Mouse (Mus musculus) thymus, adult 2 months (tissue): ENCODE data around the gene Rasgrp1. TPM values are rescaled to one million over a fixed set of nuclear protein-coding genes. Genes with fewer than 3 reads are reported as not detected.

ENCODE experiments used
- DNase-seq: peaks from one replicate; pipeline ENCODE4 v3.0.0; 2021
- H3K27ac ChIP-seq: fragments of 200-500 bp; 2 replicates; pipeline ENCODE4 v1.5.1; 2012; ENCODE audit warnings: low read length, control low read depth; ENCODE audit not compliant: control insufficient read depth, insufficient read depth
- H3K27me3 ChIP-seq: fragments of 200-500 bp; 2 replicates; pipeline ENCODE4 v1.6.1; 2012; ENCODE audit warnings: mild to moderate bottlenecking, low read length, moderate library complexity, mixed read lengths; ENCODE audit not compliant: control insufficient read depth, insufficient read depth
- H3K36me3 ChIP-seq: fragments of 200-500 bp; 2 replicates; pipeline ENCODE4 v1.6.1; 2012; ENCODE audit warnings: mild to moderate bottlenecking, low read length, moderate library complexity; ENCODE audit not compliant: control insufficient read depth, insufficient read depth
- H3K4me1 ChIP-seq: fragments of 200-500 bp; replicated peaks from 2 replicates; pipeline ENCODE4 v1.6.1; 2012; ENCODE audit warnings: low read length; ENCODE audit not compliant: control insufficient read depth, insufficient read depth
- H3K4me3 ChIP-seq: fragments of 200-500 bp; 2 replicates; pipeline ENCODE4 v1.5.1; 2012; ENCODE audit warnings: mild to moderate bottlenecking, low read length, control low read depth, moderate library complexity; ENCODE audit not compliant: control insufficient read depth, insufficient read depth
- CTCF ChIP-seq: fragments of 200-500 bp; IDR thresholded peaks from 2 replicates; pipeline ENCODE4 v1.5.1; 2012; ENCODE audit warnings: mild to moderate bottlenecking, control low read depth, low read length, moderate library complexity, borderline replicate concordance; ENCODE audit not compliant: control insufficient read depth, poor library complexity, insufficient read depth; ENCODE audit errors: extremely low read depth
- POLR2A ChIP-seq: fragments of 200-500 bp; IDR thresholded peaks from 2 replicates; pipeline ENCODE4 v1.6.1; 2012; ENCODE audit warnings: mild to moderate bottlenecking, low read length, control low read depth, moderate library complexity; ENCODE audit not compliant: control insufficient read depth, poor library complexity, insufficient read depth; ENCODE audit errors: extremely low read depth
- WGBS: fragments of 180-500 bp; shearing (Covaris S2); methylation state at CpG from one replicate; pipeline ENCODE4 v1.1.7; 2018; 5-methylcytosine and 5-hydroxymethylcytosine counted together
- polyA plus RNA-seq: library from polyadenylated mRNA; depleted of rRNA; stranded (reverse); fragments of >200 nt; gene quantifications from 2 replicates; pipeline ENCODE4 v1.2.3, GENCODE M21; 2012

Gene Rasgrp1
- polyA plus RNA-seq, 1 experiment: 131 TPM

DNA sequence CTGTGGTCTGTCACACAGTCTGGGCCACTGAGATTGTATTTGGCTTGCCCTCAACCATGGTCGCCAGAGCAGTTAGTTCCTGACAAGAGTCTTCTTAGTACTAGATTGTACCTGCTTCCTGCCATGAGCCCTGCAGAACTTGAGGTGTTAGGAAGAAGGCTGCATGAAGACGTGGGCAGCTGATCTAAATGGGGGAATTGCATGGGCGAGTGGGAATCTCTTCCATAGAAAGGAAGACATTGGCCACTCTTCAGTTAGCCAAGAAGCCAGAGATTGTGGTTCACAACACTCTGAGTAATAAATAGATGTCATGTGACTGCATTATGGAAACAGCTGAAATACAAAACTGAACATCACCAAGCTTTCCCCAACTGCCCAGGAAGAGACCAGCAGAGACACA lies 23.8 kb downstream of the Rasgrp1 start:
- H3K27ac ChIP-seq: no peak overlapping the region
- H3K4me1 ChIP-seq: peaks cover 8% of the 10 kb centered on the region
- H3K36me3 ChIP-seq: peaks cover 30% of the 10 kb centered on the region
- DNase-seq: no peak
- no peak overlapping the region for H3K4me3 ChIP-seq
- no peak for TF ChIP-seq POLR2A
- TF ChIP-seq CTCF: no peak
- 90% methylated on average over 3 of the region's 3 CpGs for WGBS
- H3K27me3 ChIP-seq: no peaks in the 10 kb centered on the region

DNA sequence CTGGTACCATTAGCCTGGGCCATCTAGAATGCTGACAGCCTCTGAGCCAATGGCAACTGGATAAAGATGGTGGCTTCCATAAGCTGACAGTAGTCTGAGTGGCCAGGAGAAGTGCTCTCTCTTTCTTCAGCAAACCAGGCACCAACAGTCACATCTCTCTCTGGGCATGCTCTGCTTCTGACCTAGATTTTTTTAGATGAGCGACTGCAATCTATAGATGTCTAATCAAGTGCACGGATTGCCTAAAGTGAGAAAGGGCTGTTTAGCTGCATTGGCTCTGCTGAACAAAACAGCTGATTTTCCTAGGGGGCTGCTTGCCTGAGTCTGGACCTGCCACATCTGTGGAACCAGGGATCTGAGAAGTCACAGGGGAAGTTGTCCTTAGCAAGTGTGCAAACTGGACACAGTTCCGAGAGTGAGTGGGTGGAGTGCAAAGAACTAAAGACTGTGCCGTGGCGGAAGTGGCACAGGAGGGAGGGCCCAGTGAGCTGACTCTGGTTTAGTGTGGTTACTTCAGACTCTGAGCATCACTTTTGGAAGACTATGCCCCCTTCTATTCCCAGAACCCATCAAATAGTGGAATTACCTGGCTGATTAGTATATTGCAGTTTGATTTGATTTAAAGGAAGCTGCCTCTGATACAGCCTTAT lies 29.1 kb downstream of the Rasgrp1 start:
- no peak for DNase-seq
- WGBS: 88% methylated on average over 5 of the region's 5 CpGs
- no peaks in the 10 kb centered on the region for H3K27me3 ChIP-seq
- H3K4me3 ChIP-seq: no peak overlapping the region
- peaks cover 15% of the 10 kb centered on the region for H3K4me1 ChIP-seq
- H3K27ac ChIP-seq: no peak overlapping the region
- H3K36me3 ChIP-seq: peaks cover 19% of the 10 kb centered on the region
- TF ChIP-seq CTCF (no peak), POLR2A (no peak)

DNA sequence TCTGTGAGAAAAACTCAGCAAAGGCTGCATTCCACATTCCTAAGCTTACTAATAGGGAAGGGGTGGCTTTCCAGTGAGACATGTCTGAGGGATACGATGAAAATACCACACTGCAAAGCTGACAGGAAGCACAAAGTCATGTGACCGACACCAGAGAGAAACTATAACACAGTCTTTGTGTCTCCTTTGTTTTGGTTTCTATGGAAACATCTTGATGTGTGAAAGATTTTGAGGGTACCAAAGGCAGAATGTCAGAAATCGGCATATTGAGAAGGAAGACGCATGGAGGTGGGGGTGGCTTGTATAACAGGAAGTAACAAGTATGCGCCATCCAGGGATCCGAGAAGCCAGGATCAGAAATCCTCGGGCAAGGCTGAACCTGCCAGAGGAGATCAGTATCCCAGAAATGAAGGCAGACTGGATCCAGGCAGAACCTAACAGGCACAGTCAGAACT lies 30.3 kb downstream of the Rasgrp1 start:
- DNase-seq: peak; percentile 42
- no peak overlapping the region for H3K27ac ChIP-seq
- TF ChIP-seq POLR2A: no peak
- no peak for TF ChIP-seq CTCF

DNA sequence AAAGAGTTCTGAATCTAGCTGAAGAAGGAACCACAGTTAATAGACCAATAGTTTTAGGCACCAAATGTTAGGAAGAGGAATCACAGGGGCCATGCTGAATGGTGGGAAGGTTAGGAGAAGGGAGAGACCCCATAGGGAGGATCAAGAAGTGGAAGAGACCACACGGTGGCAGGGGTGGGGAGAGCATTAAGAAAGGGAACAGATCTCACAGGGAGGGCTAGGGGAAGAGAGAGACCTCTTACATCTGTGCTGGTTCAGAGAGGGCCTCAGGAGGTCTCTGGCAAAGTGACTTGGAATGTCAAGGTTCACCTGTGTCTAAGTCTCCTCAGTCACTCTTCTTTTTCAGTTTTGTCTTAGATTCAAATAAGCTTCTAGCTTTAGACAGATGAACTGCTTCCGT lies 30.8 kb downstream of the Rasgrp1 start:
- H3K27me3 ChIP-seq: no peaks in the 10 kb centered on the region
- TF ChIP-seq POLR2A (no peak), CTCF (no peak)
- DNase-seq: no peak
- peaks cover 28% of the 10 kb centered on the region for H3K36me3 ChIP-seq
- WGBS: 86% methylated on average over 2 of the region's 2 CpGs
- peaks cover 15% of the 10 kb centered on the region for H3K4me1 ChIP-seq
- H3K4me3 ChIP-seq: no peak overlapping the region
- H3K27ac ChIP-seq: no peak overlapping the region

More for the DNA sequence above, 30.3 kb downstream of the Rasgrp1 start:
- Histone ChIP-seq H3K36me3 (peaks cover 26% of the 10 kb centered on the region), H3K4me1 (peaks cover 15% of the 10 kb centered on the region), H3K27me3 (no peaks in the 10 kb centered on the region), H3K4me3 (no peak overlapping the region)
- whole genome bisulfite sequencing: 45% methylated on average over 7 of the region's 7 CpGs

DNA sequence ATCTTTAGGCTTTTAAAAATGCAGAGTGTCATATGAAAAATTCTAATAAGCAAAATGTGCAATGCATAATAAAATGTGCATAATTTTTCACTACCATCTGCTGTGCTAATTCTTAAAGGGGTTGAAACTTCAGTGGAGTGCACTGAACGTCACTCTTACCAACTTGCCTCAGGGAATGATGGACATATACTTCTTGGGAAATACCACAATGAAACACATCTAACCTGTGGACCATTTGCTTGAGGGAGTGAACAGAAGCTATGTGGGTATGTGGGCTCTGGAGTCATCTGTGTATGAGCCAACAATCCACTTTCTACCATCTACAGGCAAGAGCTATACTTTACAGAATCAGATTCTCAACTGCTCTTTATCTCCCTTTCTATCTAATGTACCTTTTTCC lies 31.5 kb downstream of the Rasgrp1 start:
- DNase-seq: no peak
- no peak overlapping the region for H3K4me3 ChIP-seq
- H3K36me3 ChIP-seq: peaks cover 30% of the 10 kb centered on the region
- H3K27ac ChIP-seq: no peak overlapping the region
- no peaks in the 10 kb centered on the region for H3K27me3 ChIP-seq
- H3K4me1 ChIP-seq: peaks cover 15% of the 10 kb centered on the region
- WGBS: 92% methylated on average over 1 of the region's 1 CpGs
- TF ChIP-seq CTCF (no peak), POLR2A (no peak)

DNA sequence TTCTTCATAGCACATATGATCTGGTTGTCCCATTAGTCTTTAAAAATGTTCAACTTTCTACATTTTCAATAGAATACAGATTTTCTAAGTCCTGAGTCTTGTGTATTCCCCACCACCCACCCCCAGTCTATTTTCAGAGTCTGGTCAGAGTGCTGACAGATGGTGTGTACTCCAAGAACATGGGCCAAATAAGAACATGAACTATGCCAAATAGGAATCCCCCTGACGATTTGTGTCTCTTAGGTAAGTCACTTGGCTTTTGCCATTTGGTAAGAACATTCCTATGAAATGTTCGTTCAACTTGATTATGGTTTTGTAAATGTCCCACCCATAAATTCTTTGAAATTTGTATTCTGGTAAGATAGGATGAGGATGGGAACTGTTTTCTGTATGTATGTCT lies 33.8 kb downstream of the Rasgrp1 start:
- DNase-seq: no peak
- peaks cover 10% of the 10 kb centered on the region for H3K4me1 ChIP-seq
- peaks cover 51% of the 10 kb centered on the region for H3K36me3 ChIP-seq
- H3K27ac ChIP-seq: no peak overlapping the region
- 96% methylated on average over 2 of the region's 2 CpGs for WGBS
- H3K27me3 ChIP-seq: no peaks in the 10 kb centered on the region
- TF ChIP-seq CTCF: no peak
- no peak for TF ChIP-seq POLR2A
- H3K4me3 ChIP-seq: no peak overlapping the region

DNA sequence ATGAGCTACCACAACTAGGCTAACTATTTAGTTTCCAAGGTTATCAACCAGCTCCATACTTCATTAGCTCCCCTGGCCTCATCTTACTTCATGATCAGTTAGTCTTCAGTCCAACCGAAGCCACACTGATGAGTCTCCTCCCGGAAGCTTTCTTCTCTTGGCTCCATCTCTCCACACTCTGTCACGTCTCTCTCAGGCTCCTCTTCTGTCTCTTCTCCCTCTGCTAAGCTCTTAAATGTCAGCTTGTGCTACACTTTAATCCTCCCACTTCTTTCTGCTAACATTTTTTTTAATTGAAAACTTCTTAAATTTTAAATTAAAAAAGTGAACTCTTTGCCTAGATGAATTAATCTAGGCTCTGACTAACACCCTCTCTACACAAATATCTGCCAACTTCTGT lies 34.8 kb downstream of the Rasgrp1 start:
- Histone ChIP-seq H3K4me3 (no peak overlapping the region), H3K27ac (no peak overlapping the region), H3K27me3 (no peaks in the 10 kb centered on the region), H3K36me3 (peaks cover 62% of the 10 kb centered on the region), H3K4me1 (peaks cover 7% of the 10 kb centered on the region)
- 93% methylated on average over 3 of the region's 3 CpGs for WGBS
- TF ChIP-seq POLR2A (no peak), CTCF (no peak)
- no peak for DNase-seq
